Mouse (Mus musculus) kidney, adult 11 months (tissue): ENCODE measurements at regions not wholly inside any gene's neighbourhood (a gene's known extent, or its start where the extent isn't known, plus 50 kb on each side); places are given as distances from the start of the nearest gene placed in this dataset.

Experiments
- DNase-seq: peaks from one replicate; pipeline ENCODE4 v3.0.0; 2022

DNA sequence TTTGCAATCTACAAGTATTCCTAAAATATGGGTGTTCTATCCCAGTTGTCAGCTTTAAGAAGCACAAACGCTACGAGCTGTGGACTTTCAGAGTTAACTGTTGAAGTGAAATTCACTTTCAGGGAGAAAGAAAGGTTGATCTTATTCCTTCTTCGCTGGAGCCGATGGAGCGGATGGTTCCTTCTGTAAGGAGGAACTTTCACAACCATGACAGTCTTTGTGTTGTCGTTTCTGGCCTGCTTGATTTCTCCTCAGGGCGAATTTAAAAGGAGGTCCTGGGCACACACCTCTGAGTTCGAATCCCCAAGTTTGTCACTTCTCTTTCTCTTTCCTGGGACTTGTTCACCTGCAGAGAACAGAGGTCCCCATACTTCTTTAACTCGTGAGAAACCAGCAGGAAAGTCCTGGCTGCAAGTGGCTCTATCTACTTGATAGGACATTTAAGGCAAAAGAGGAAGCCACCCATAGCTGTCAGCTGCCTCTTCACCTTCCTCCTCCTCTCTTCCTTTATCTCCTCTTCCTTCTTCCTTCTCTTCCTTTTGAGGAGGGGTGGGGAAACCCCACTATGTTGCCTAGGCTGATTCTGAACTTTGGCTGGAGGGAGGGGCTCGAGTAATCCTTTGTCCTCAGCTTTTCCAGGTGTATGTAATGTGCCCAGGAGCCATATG, 265.9 kb upstream of the Klf3 start:
- no peak for DNase-seq

DNA sequence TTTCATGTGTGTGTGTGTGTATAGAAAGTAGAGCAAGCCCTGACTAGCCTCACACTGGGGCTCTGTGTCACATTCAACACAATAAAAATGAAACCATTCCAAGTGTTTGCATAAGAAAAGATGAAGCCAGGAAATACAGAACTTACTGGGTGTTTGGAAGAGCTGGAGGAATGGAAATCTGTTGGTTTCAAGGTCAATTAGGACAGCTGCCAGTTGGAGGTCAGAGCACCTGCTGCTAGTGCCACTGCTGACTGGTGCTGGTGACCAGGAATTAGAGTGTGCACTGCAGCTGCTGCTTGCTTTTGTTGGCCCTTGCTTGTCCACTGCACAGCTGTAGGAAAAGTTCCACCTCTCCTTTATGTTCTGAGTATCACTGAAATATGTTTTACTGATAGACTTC, 261.4 kb upstream of the Klf3 start:
- no peak for DNase-seq

DNA sequence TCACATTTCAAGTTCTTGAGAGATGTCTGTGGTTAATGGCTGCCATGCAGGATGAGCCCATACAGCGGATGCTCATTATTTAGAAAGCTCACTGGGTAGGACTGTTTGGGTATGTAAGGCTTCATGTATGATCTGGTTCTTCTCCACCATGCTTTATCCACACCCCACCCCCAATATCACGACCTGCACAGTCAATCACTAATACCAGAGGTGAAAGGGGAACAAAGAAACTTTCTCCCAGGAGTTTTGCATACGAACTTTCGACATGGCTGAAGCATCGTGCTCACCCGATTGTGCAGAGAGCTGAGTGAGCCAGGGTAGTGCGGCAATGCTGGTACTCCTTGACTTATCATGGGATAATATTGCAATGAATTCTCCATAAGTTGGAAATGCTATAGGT, 247.3 kb upstream of the Klf3 start:
- no peak for DNase-seq

DNA sequence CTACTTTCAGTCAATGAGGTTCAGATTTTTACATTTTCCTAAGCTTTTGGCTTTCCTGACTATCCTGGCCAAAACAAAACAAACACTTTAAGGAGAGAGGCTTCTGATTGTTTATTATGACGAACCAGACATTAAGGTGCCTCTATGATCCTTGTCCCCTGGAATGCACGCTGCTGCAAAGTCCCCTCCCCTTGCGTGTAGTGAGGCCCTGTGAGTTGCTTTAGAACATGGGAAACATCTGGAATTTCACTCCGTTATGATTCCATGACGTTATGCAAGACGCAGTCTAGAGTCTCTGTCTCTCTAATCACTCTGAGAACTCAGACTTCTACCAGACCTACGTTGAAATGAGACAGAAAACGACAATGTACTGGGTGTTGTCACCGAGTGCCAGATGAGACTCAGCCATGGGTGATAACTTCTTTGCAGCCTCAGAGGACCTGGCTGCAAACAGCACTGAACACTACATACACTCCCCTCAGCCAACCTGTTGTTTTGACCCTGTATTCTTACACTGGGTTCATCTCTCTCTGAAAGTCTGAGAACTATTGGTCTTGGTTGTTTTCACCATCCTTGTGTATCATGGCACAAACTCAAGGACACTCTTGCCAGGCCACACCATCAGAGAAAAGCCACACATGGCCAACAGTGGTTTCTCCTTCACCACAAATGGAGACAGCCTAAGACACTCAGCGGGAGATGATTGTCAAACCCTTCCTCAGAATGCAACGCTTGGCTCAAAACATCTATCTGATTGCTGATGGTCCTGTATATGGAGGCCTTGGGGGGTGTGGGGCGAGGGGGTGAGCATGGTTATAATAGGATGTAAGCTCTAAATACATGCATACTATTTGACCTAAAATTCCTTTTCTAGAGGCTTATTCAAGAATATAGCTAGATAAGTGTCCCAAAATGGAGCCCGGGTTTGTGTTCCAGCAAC, 236.5 kb upstream of the Klf3 start:
- no peak for DNase-seq

DNA sequence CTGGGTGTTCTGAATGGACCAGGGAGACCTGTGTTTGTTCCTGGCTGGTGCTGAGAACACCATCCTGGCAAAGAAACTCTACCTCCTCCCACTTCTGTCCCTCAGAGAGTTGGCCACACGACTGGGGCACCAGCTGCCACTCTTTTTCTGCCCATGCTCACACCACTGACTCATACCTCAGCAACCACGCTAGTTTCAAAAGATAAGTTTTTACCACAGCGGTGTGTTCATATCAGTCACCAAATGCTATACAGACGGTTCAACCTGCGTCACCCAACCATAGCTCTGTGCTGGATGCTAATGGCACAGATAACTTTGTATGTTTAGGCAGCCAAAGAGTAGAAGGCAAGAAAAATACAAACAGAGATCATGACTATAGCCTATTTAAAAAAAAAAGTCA, 235.4 kb upstream of the Klf3 start:
- no peak for DNase-seq

DNA sequence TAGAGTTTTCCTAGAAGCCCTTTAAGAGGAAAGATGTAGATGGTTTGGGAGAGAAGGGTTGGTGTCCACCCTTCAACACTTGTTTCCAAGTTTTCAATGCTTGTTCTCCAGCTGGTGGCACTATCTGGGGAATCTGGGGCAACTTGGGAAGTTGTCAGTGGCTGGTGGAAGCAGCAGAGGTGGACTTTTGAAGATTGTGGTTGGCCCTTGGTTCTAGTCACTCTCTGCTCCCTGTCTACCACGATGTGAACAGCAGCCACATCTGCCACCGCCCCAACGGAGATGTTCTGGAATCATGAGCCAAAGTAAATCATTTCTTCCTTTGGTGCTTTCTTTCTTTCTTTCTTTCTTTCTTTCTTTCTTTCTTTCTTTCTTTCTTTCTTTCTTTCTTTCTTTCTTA, 234.9 kb upstream of the Klf3 start:
- DNase-seq = no peak

DNA sequence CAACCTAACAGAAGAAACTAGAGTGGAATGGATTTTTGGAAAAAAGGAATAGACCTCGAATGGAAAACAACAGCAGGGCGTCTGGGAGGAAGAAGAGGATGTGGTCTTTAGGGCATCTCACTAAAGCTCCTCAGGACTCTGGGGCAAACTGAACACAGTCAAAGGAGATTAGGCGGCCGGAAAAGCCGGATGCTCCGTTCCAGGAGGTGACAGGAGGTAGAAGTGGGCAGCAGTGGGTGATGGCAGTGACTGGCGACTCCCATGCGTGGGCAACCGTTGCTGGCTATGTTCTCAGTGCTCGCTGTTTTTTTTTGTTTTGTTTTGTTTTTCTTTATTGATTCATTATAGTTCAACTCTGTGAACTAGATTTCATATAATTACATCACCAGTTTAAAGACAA, 228.8 kb upstream of the Klf3 start:
- no peak for DNase-seq

DNA sequence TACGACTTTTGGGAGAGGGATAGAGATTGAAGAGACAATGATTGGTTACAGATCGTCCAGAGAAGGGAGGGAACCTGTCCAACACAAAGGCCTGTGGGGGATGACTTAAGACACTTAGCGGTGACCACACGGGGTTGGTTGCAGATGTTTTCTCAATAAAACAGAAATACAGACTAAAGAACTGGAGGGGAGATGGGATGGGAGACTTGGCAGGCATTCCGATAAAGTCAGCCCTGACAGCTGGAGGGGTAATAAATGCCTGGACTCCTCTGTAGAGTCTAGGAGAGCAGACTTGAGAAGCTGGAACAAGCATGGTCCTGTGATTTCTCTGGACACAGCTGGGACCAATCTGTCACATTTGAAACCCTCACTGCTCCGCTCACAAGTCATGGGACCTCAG, 227.3 kb upstream of the Klf3 start:
- no peak for DNase-seq

DNA sequence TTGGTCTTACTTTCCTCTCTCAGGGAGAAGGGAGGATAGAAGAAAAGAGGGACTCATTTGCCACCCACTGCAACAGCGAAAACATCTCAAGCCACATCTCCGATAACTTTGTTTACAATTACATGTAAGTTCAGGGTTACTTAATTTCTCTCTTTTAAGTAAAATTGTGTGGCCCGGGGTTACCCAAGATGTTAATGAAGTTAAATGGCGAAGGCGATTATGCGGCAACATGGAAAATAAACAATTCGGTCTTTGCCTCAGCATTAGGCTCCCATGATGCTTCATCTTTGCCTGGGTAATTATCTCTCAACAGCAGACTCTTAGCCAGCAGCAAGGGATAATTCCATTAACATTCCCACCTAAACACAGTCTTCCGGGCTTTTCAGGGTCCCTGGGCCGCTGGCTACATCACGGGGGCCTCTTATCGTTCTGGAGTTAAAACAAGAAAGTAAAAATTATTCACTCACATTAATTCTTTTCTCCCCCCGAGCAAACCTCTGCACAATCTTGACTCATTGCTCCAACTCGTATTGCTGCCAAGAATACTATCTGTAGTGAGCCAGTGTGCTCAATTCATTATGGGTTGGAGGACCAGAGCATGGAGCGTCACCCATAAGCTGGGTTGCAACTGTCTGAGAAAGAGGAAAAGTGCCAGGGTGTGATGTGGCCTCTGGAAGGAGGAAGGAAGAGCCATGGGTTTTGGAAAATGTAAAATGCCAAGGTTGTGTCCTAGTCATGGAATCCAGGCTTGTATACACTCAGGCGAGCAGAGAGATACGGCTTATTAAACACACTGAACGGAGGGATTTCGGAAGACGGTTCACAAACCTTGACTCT, 226.5 kb upstream of the Klf3 start:
- no peak for DNase-seq

DNA sequence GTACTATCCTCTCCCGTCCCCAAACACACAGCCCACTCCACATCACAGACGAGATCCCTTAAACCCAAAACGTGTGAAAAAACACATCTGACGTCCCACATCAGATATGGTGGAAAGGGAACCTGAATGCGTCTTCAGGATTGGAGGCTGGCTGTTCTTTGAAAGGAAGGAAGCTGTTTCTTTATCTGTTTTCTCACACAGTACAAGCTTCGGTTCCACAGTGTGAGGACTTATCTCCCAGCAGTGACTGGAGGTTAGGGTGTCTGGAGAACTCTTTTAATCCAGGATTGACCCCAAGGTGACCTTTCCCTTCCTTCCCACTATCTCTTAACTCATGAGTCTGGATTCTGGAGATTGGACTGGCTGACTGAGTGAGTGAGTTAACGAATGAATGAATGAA, 225.8 kb upstream of the Klf3 start:
- no peak for DNase-seq

DNA sequence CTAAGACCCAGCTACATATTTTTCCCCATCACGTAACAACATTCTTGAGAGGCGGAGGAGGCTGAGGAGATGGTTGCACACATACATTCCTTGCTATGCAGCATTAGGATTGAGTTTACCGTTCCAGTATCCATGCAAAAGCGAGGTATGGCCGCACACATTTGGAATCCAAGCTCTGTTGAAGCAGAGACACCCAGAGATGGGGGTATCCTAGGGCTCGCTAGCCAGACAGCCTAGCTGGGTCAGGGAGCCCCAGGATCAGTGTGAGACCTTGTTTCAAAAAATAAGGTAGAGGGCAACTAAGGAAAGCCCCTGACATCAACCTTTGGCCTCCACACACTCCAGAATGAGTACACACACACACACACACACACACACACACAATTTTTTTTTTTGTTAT, 224.7 kb upstream of the Klf3 start:
- no peak for DNase-seq

DNA sequence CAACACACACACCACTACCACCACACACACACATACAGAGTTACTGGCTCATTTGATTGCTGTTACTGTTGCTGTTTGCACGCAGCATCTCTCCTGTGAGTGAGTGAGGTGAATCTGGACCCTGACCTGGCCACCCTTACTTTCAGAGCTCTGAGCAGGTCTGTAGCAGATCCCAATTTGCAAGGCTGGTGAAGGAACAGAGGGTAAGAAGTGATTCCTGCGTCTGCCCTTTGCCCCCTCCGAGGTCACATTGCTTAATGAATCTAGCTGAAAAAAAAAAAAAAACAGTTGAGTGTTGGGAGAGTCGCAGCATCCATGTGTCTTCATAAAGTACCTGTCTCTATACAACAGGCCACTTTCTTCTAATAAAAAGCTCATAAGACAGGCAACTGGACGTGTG, 224.1 kb upstream of the Klf3 start:
- DNase-seq = peak; percentile 80

DNA sequence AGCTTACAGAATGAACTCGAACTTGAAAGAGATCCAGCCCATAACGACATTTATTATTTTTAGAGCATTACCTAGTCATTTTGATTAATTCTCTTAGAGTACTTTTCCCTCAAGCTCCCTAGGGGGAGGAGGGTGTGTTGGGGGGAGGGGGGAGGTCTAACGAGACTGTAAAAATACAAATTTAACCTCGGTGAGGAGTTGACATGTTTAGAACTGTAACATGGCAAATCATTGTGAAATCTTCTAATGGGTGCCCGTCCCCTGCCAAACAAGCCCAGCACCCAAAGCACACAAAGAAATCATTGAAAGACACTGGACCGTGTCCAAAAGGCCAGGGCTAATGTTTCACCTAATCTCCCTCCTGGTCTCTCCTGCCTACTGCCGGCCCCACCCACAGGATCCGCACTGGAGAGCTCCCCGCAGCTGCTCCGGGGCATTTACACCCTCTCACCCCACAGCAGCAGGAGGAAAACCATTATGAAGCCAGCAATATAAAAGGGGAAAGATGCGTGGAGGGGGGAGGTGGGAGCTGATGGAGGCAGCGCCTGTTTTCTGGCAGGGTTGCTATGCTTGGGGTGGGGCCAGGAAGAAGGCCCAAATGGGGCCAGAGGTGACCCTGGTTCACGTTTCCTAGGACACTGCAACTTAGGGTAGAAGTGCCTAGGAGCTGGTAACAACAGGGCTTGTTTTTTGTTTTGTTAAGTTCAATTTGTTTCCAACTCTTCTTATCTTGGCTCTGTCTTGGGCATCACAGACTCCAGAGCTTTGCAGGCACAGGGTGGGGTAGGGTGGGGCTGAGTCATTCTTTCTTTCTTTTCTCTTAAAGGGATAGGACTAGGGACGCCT, 223.5 kb upstream of the Klf3 start:
- DNase-seq = peak; percentile 96

DNA sequence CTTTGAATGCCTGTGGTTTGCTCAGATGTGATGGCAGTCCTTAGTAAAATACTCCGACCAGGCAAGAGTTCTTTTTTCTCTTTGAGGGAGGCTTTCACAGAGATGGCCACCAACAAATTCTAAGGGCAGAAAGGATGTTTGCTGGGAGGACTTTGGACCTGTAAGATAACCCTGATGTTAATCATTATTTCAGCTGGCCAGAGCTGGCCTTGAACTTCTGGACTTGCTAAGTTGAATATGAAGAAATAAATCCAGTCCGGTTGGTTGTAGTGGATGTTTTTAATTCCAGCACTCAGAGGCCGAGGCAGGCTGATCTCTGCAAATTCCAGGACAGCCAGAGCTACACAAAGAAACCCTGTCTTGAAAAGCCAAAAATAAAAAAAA, 222.9 kb upstream of the Klf3 start:
- peak; percentile 58 for DNase-seq

DNA sequence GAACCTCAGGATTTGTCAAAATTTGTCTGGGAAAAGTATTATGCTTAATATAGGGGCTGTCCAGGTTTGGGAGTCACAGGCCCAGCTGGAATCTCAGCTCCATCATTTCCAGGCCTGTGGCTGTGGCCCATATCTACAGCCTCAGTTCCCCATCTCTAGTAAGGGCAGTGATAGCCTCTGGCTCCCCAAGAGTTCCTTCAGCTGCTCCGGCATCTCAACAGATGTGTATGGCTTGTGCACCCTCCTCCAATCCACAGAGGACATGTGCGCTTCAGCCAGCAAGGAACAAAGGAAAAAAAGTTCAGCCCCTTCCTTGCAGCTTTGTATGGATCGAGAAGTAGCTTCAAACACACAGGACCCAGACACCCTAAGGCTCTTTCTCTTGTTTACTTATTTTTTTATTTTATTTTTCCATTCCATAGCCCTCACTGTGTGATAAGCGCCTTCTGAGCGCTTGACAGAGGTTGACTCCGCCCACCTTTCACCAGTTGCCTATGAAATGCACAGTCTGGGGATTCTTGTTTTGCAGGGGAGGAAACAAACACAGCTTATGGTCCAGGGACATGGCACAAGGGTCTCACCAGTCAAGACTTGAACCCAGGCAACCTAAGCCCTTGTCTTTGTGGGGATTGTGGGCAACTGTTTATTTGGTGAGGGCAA, 222.3 kb upstream of the Klf3 start:
- DNase-seq = no peak

DNA sequence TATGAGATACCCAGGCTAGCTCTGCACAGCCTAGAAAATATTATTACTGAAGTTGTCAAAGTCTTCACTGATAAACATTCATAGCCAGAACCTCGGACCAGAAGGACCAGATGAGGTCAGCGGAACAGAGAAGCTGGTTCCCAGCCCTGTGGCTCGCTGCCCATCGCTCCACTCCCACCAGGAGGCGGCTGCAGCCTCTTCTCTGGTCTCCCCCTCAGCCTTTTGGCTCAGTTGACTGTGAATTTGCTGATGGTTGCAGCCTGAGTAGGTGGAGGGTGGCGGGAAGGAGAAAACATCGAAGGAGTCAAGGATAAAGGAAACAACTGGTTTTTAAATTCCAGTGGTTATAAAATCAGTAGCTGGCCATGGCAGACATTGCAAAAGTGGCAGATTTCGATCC, 221.7 kb upstream of the Klf3 start:
- DNase-seq = peak; percentile 70

DNA sequence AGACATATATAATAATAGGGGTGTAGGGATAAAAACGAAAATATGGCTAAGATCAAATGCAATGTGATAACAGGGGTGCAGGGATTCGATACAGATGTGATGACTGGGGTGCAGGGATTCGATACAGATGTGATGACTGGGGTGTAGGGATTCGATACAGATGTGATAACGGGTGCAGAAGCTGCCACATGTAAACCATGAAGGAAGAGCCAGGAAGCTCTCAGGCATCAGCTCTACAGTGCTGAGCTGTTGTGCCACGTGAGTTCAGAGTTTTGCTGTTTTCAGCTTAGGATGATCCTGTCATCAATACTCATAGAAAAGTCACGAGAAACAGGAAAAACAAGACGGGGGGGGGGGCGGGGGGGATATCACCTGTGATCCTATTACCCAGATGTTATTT, 221.2 kb upstream of the Klf3 start:
- no peak for DNase-seq

DNA sequence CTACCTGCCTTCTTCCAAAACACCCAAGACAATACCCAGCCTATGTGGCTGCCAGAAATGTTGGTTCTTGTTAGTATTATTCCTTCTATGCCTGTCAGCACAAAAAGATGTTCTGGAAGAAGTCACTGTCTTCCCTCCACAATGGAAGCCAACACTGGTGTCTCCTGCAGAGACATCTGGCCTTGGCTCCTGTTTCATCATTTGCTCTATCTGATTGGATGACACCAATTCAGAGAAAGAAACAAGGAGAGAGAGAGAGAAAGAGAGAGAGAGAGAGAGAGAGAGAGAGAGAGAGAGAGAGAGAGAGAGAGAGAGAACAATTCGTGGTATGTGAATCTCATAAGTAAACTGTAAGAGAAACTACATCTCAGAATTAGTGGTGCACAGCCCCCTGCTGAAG, 218.9 kb upstream of the Klf3 start:
- no peak for DNase-seq

DNA sequence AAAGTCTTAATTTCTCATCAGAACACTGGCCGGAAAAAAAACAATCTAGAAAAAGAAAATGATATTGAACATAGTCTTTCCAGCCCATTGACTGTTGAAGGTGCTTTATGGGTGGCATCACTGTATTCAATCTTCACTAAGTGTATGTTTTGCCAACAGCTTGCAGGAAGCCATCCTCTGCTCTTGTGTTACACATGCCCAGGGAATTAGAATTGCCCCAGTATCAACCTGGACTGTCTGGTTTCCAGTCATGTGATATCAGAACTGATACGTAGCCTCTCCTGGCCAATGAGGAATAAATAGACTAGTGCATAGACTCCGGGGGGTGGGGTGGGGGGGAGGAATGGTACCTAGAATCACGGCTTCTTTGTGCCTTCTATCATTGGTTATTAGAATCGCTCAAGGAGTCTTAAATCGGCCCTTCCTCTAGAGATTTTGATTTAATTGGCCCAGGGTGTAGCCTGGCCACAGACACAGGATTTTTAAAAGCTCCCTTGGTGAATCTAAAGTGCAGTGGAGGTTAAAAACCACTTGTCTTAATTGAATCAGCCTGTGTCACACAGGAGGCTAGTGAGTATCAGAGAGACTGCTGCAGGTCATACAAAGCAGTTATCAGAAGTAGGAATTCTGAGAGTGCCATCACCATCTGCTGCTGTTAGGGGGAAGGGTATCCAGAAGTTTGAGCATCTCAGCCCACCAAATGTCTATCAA, 218.0 kb upstream of the Klf3 start:
- no peak for DNase-seq

DNA sequence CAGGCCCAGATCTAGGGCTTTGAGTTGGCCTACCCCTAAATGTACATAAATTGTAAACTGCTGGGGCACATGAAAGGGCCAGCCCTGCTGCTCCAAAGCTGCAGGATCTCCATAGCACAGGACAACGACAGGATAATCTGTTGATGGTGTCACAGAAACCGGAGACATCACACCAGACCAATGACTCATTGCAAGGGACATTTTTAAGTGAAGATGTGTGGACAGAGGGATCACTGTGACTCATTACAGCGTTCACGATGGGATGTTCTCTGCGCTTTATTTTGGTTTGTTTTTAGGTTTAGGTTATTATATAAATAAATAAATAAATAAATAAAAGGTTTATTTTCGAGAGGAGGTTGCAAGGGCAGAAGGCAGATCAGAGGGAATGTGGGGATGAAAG, 216.9 kb upstream of the Klf3 start:
- no peak for DNase-seq

DNA sequence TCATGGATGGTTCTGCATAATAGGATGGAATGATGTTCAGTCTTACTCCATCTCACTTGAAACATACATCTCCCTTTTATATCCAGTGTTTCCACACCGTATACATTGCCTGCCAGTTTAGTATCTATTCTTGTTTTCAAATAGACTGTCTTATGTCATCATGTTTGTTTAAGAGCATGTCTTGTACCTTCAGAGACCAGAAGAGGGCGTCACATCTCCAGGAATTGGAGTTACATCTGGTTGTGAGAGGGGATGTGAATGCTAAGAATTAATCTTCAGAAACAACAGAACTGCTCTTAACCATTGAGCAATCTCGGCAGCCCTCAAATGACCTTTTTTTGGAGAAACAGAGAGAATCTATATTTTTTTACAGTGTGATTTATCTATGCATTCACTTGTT, 216.3 kb upstream of the Klf3 start:
- no peak for DNase-seq
